Comparison of ENCODE assay signal across 7 mouse cellular contexts in genomic region chr9:98538017-98538712, GRCm38 (mm10). TPM values are rescaled to one million over a fixed set of nuclear protein-coding genes. Genes with fewer than 3 reads are reported as not detected.
A peak's percentile ranks its signal among the peaks of the same experiment; 100 is the strongest.
DNase-seq lines count a peak whose midpoint lies in the region; ATAC-seq and TF ChIP-seq lines count a peak whose summit lies in the region.

No protein-coding gene starts in this region.

- ATAC-seq in lung, embryonic 16.5 days (ENCODE audit: low read depth): peak; percentile 45; the same call in 1 of the 2 replicates
- peak; percentile 55; the same call in 1 of the 2 replicates for ATAC-seq in embryonic facial prominence, embryonic 14.5 days (ENCODE audit: low read depth)
- peak; percentile 86 for ATAC-seq in intestine, embryonic 15.5 days

- no peak for DNase-seq in lung, adult 2 months
- peak; percentile 64 for DNase-seq in embryonic facial prominence, embryonic 14.5 days (ENCODE audit: low spot score)
- DNase-seq in ovary, postnatal 36 days (ENCODE audit: low spot score): peak; percentile 7
- no peak for DNase-seq in spleen, adult 18-20 months
- no peak for DNase-seq in natural killer cell, adult 2 months (ENCODE audit: low spot score in 2 of 2)

- H3K4me1 ChIP-seq in lung, embryonic 16.5 days (replicated peaks; ENCODE audit: control insufficient read depth, insufficient read depth, low read length): peaks cover 5% of the 10 kb centered on the region; the same call in 1 of the 2 replicates
- no peaks in the 10 kb centered on the region; the same call in 1 of the 2 replicates for H3K4me1 ChIP-seq in lung, adult 2 months (ENCODE audit: control insufficient read depth, insufficient read depth, low read length)
- no peaks in the 10 kb centered on the region for H3K4me1 ChIP-seq in embryonic facial prominence, embryonic 14.5 days (ENCODE audit: control insufficient read depth, insufficient read depth, low read length)
- no peaks in the 10 kb centered on the region; the same call in 1 of the 2 replicates for H3K4me1 ChIP-seq in intestine, embryonic 15.5 days (replicated peaks)

- H3K4me3 ChIP-seq in lung, embryonic 16.5 days (ENCODE audit: low read length): no peak overlapping the region
- H3K4me3 ChIP-seq in lung, adult 2 months (replicated peaks; ENCODE audit: extremely low read depth, low read depth, low read length): no peak overlapping the region
- H3K4me3 ChIP-seq in embryonic facial prominence, embryonic 14.5 days (ENCODE audit: low read depth, low read length): 0 out of 2 replicates have a peak overlapping the region, but pooled peaks have one; percentile 6
- H3K4me3 ChIP-seq in intestine, embryonic 15.5 days (replicated peaks): no peak overlapping the region

- no peaks in the 10 kb centered on the region for H3K27me3 ChIP-seq in lung, embryonic 16.5 days (ENCODE audit: control insufficient read depth, insufficient read depth, low read depth, low read length)
- H3K27me3 ChIP-seq in embryonic facial prominence, embryonic 14.5 days (replicated peaks; ENCODE audit: control insufficient read depth, insufficient read depth, low read length): no peaks in the 10 kb centered on the region; the same call in 1 of the 2 replicates
- H3K27me3 ChIP-seq in intestine, embryonic 15.5 days (replicated peaks): no peaks in the 10 kb centered on the region

- H3K36me3 ChIP-seq in lung, embryonic 16.5 days (ENCODE audit: control insufficient read depth, insufficient read depth, low read length): no peaks in the 10 kb centered on the region
- H3K36me3 ChIP-seq in embryonic facial prominence, embryonic 14.5 days (ENCODE audit: control insufficient read depth, insufficient read depth, low read length): no peaks in the 10 kb centered on the region
- no peaks in the 10 kb centered on the region for H3K36me3 ChIP-seq in intestine, embryonic 15.5 days

- TF ChIP-seq POLR2A in lung, adult 2 months (IDR thresholded peaks at IDR 0.05; ENCODE audit: borderline replicate concordance, extremely low read depth, low read depth, low read length): no peak

- peak overlapping the region; percentile 41 for H3K4me2 ChIP-seq in lung, embryonic 16.5 days (ENCODE audit: low read depth, low read length)
- peak overlapping the region; percentile 35 for H3K4me2 ChIP-seq in embryonic facial prominence, embryonic 14.5 days (ENCODE audit: low read depth, low read length)
- H3K4me2 ChIP-seq in intestine, embryonic 15.5 days (replicated peaks): peak overlapping the region; percentile 49

- no peak for TF ChIP-seq CTCF in lung, adult 2 months (IDR thresholded peaks at IDR 0.05; ENCODE audit: insufficient read depth, low read length)

- H3K9me3 ChIP-seq in lung, embryonic 16.5 days (ENCODE audit: control insufficient read depth, low read length): no peaks in the 10 kb centered on the region
- no peaks in the 10 kb centered on the region for H3K9me3 ChIP-seq in embryonic facial prominence, embryonic 14.5 days (ENCODE audit: control insufficient read depth, low read length)
- H3K9me3 ChIP-seq in intestine, embryonic 15.5 days: no peaks in the 10 kb centered on the region

- 25% methylated on average over 13 of the region's 13 CpGs for WGBS in lung, embryonic 16.5 days
- 44% methylated on average over 13 of the region's 13 CpGs for WGBS in lung, adult 2 months
- 32% methylated on average over 12 of the region's 13 CpGs for WGBS in embryonic facial prominence, embryonic 14.5 days
- 31% methylated on average over 13 of the region's 13 CpGs for WGBS in intestine, embryonic 15.5 days

- H3K9ac ChIP-seq in lung, embryonic 16.5 days (ENCODE audit: low read length): peak overlapping the region; percentile 34
- H3K9ac ChIP-seq in embryonic facial prominence, embryonic 14.5 days (ENCODE audit: low read depth, low read length): 0 out of 2 replicates have a peak overlapping the region, but pooled peaks have one; percentile 20
- H3K9ac ChIP-seq in intestine, embryonic 15.5 days: no peak overlapping the region

- no peak overlapping the region for H3K27ac ChIP-seq in lung, embryonic 16.5 days (ENCODE audit: low read length)
- no peak overlapping the region for H3K27ac ChIP-seq in embryonic facial prominence, embryonic 14.5 days (replicated peaks; ENCODE audit: low read depth, low read length)
- 0 out of 2 replicates have a peak overlapping the region, but pooled peaks have one; percentile 22 for H3K27ac ChIP-seq in intestine, embryonic 15.5 days

RNA-seq across cellular contexts. Expression of gene Copb2, which starts 25.4 kb away (rescaled TPM):
- 158 and 169 TPM in 2 replicates for polyA plus RNA-seq in lung, embryonic 16.5 days (2015; fragmentation: Nextera tagmentation; extraction: Ambion mirVana)
- 23.8 and 38.2 TPM in 2 replicates for polyA plus RNA-seq in lung, adult 2 months (2012; rRNA removed)
- 201 and 226 TPM in 2 replicates for polyA plus RNA-seq in embryonic facial prominence, embryonic 14.5 days (2014; fragmentation: Nextera tagmentation; extraction: Ambion mirVana)
- 149 and 156 TPM in 2 replicates for polyA plus RNA-seq in intestine, embryonic 15.5 days (2015; fragmentation: Nextera tagmentation; extraction: Ambion mirVana)

RNA-seq across cellular contexts. Expression of gene Rbp2, which starts 52.2 kb away (rescaled TPM):
- polyA plus RNA-seq in lung, embryonic 16.5 days (2015; fragmentation: Nextera tagmentation; extraction: Ambion mirVana): 1.5 and 2.2 TPM in 2 replicates
- 0.40 and 12.4 TPM in 2 replicates for polyA plus RNA-seq in lung, adult 2 months (2012; rRNA removed)
- polyA plus RNA-seq in embryonic facial prominence, embryonic 14.5 days (2014; fragmentation: Nextera tagmentation; extraction: Ambion mirVana): 2.4 and 3.7 TPM in 2 replicates
- 291 and 368 TPM in 2 replicates for polyA plus RNA-seq in intestine, embryonic 15.5 days (2015; fragmentation: Nextera tagmentation; extraction: Ambion mirVana)

Comparison
In these comparisons a context has a peak if more than half of its experiments do, and no peak if none do; other contexts are left out.
1. DNase-seq: peak in embryonic facial prominence, embryonic 14.5 days (single experiment) and ovary, postnatal 36 days (single experiment); none in lung, adult 2 months (single experiment), spleen, adult 18-20 months (0 of 2) and natural killer cell, adult 2 months (0 of 2).
2. RNA of gene Rbp2, which starts 52.2 kb away (polyA plus RNA-seq): 291 to 368 TPM in intestine, embryonic 15.5 days; 0.40 to 12.4 TPM in lung, adult 2 months, 2.4 to 3.7 TPM in embryonic facial prominence, embryonic 14.5 days and 1.5 to 2.2 TPM in lung, embryonic 16.5 days; every median in the first group is over 10 times any median in the second.
3. Peak in every context shown above with its lines, with median percentiles within 50 percentile points of each other: ATAC-seq and H3K4me2 ChIP-seq.